Mouse (Mus musculus) embryonic facial prominence, embryonic 11.5 days (tissue): ENCODE results near the gene Ceacam19. TPM values are rescaled to one million over a fixed set of nuclear protein-coding genes. Genes with fewer than 3 reads are reported as not detected.
A peak's percentile ranks its signal among the peaks of the same experiment; 100 is the strongest.

ENCODE experiments used
- ATAC-seq: fragments of 200-750 bp; cut with Nextera tagmentation; replicated peaks from 2 replicates; pipeline ENCODE4 v1.8.0; 2017; ENCODE audit warnings: low read depth; ENCODE audit not compliant: insufficient number of reproducible peaks, low FRiP score, low TSS enrichment
- DNase-seq: peaks from one replicate; pipeline ENCODE4 v3.0.0-alpha.2; 2015; ENCODE audit warnings: low spot score
- H3K27ac ChIP-seq: fragments of 300-500 bp; sonication (generic); replicated peaks from 2 replicates; pipeline ENCODE4 v1.5.1; 2014; ENCODE audit warnings: mild to moderate bottlenecking, low read depth, low read length, control low read depth
- H3K27me3 ChIP-seq: fragments of 300-500 bp; sonication (generic); 2 replicates; pipeline ENCODE4 v1.6.1; 2014; ENCODE audit warnings: mild to moderate bottlenecking, low read length, moderate library complexity, mixed read lengths; ENCODE audit not compliant: control insufficient read depth, insufficient read depth
- H3K36me3 ChIP-seq: fragments of 300-500 bp; sonication (generic); replicated peaks from 2 replicates; pipeline ENCODE4 v1.6.1; 2014; ENCODE audit warnings: low read depth, mild to moderate bottlenecking, low read length, moderate library complexity, mixed read lengths; ENCODE audit not compliant: control insufficient read depth, insufficient read depth
- H3K4me1 ChIP-seq: fragments of 300-500 bp; sonication (generic); 2 replicates; pipeline ENCODE4 v1.6.1; 2014; ENCODE audit warnings: low read length, mixed read lengths; ENCODE audit not compliant: control insufficient read depth, insufficient read depth
- H3K4me2 ChIP-seq: fragments of 300-500 bp; sonication (generic); 2 replicates; pipeline ENCODE4 v1.6.1; 2014; ENCODE audit warnings: low read depth, mild to moderate bottlenecking, control low read depth, low read length, moderate library complexity
- H3K4me3 ChIP-seq: fragments of 300-500 bp; sonication (generic); 2 replicates; pipeline ENCODE4 v1.5.1; 2014; ENCODE audit warnings: low read depth, low read length, control low read depth
- H3K9ac ChIP-seq: fragments of 300-500 bp; sonication (generic); replicated peaks from 2 replicates; pipeline ENCODE4 v1.6.1; 2014; ENCODE audit warnings: mild to moderate bottlenecking, control low read depth, low read length
- H3K9me3 ChIP-seq: fragments of 300-500 bp; sonication (generic); replicated peaks from 2 replicates; pipeline ENCODE4 v1.6.1; 2016; ENCODE audit warnings: mild to moderate bottlenecking, low read length, inconsistent platforms, mixed read lengths; ENCODE audit not compliant: control insufficient read depth
- WGBS: fragments of 180-500 bp; shearing (Covaris S2); extraction: QIAGEN DNeasy Blood & Tissue Kit; methylation state at CpG from one replicate; pipeline ENCODE4 v1.1.7; 2014; 5-methylcytosine and 5-hydroxymethylcytosine counted together
- polyA plus RNA-seq: library from polyadenylated mRNA; unstranded; fragments of >200 nt; fragmentation: Nextera tagmentation; extraction: Ambion mirVana; gene quantifications from 2 replicates; pipeline ENCODE4 v1.2.1, GENCODE M21; 2014

Ceacam19 gene
- polyA plus RNA-seq, 1 experiment from 2014 or later = not detected

DNA sequence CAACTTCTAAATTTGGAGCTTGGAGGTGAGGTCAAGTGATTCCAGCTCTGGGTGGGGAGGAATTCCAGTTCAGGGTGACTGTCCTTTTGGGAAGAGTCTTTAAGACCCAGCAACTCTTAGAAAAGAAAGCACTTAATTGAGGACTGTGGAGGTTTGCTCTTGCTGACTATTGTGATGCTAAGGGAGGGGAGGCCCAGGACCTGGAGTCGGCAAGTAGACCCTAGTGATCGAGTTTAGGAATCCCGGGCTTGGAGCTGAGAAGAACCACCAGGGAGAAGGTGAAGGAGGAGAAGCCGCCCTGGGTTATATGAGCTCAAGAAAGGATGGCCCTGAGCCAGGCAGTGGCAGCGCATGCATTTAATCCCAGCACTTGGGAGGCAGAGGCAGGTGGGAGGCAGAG is 40.7 kb upstream of the Ceacam19 start:
- H3K4me1 ChIP-seq = no peaks in the 10 kb centered on the region
- no peak overlapping the region for H3K4me2 ChIP-seq
- H3K27ac ChIP-seq = no peak overlapping the region
- no peaks in the 10 kb centered on the region for H3K27me3 ChIP-seq
- H3K36me3 ChIP-seq = no peaks in the 10 kb centered on the region
- WGBS = 62% methylated on average over 5 of the region's 5 CpGs
- no peak for DNase-seq
- H3K9me3 ChIP-seq = no peaks in the 10 kb centered on the region
- no peak overlapping the region for H3K4me3 ChIP-seq
- H3K9ac ChIP-seq = no peak overlapping the region
- no peak for ATAC-seq

DNA sequence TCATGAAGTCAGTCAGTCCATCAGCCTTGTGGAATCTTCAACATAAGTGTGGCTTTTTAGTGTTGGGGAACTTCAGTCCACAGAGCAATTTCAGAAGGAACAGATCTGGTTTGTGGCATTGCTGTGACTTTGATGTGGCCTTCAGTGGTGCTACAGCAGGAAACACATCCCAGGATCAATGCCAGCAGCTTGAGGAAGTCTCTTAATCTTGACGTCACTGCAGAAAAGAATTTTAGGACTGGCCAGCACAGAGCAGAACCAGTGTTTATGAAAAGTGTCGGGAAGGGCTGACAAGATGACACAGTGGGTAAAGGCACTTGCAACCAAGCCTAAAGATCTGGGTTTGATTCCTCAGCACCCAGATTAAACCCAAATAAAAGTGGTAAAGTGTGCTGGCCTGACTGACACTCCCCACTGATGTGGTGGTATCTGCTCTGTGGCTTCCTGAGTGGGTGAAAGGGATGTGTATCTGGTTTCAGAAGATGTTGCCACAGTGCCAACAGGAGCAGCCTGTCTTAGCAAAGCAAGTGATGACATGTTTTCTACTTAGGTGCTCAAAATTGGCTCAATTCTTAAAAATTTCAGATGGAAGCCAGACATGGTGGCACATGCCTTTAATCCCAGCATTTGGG is 39.2 kb upstream of the Ceacam19 start:
- H3K27me3 ChIP-seq = no peaks in the 10 kb centered on the region

DNA sequence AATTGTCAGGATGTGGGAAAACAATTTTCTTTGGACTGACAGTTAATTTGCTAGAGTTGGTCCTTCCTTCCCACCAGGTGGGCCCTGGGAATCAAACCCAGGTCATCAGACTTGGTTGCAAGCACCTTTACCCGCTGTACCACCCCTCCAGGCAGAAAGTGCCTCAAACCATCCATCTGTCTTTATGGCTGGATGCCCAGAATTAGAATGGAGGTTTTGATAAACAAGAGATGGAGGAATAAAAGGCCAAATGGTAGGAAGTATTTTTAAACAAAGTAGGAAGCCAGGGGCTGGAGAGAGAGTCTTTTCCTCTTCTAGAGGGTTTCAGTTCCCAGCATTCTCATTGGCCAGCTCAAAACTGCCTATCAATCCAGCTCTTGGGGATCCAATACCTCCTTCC is 37.6 kb upstream of the Ceacam19 start:
- Histone ChIP-seq H3K4me3 (no peak overlapping the region), H3K4me2 (no peak overlapping the region), H3K27me3 (no peaks in the 10 kb centered on the region), H3K9me3 (no peaks in the 10 kb centered on the region), H3K27ac (no peak overlapping the region), H3K4me1 (no peaks in the 10 kb centered on the region), H3K9ac (no peak overlapping the region), H3K36me3 (no peaks in the 10 kb centered on the region)
- ATAC-seq (no peak), DNase-seq (no peak)
- 77% methylated on average over 1 of the region's 1 CpGs for WGBS

More for the DNA sequence above, 39.2 kb upstream of the Ceacam19 start:
- no peak overlapping the region for H3K4me3 ChIP-seq
- DNase-seq (no peak), ATAC-seq (no peak)
- H3K9ac ChIP-seq = no peak overlapping the region
- no peaks in the 10 kb centered on the region for H3K9me3 ChIP-seq
- no peak overlapping the region for H3K4me2 ChIP-seq
- no peak overlapping the region for H3K27ac ChIP-seq
- no peaks in the 10 kb centered on the region for H3K36me3 ChIP-seq
- 81% methylated on average over 2 of the region's 2 CpGs for WGBS
- no peaks in the 10 kb centered on the region for H3K4me1 ChIP-seq

DNA sequence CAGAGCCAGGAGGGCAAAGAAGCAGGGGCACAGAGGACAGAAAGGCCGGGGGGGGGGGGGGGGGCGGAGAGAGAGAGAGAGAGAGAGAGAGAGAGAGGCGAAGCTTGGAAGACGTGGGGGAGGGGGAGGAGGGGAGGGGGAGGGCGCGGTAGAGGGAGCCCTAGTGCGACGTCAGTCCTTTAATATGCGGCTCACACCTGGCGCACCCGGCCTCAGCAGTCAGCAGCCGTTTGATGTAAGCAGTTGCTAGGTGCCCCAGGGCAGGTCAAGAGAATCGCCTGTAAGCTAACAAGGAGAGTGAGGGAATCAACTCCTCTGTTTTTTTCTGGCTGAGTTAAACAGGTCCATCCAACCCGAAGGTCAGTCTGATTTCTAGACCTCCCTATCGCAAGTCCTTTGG is 36.0 kb upstream of the Ceacam19 start:
- H3K27ac ChIP-seq = no peak overlapping the region
- H3K9ac ChIP-seq = no peak overlapping the region
- H3K27me3 ChIP-seq = no peaks in the 10 kb centered on the region
- H3K4me2 ChIP-seq = no peak overlapping the region
- ATAC-seq (no peak), DNase-seq (no peak)
- WGBS = 9% methylated on average over 9 of the region's 15 CpGs
- no peak overlapping the region for H3K4me3 ChIP-seq
- H3K36me3 ChIP-seq = no peaks in the 10 kb centered on the region
- H3K9me3 ChIP-seq = no peaks in the 10 kb centered on the region
- H3K4me1 ChIP-seq = no peaks in the 10 kb centered on the region

DNA sequence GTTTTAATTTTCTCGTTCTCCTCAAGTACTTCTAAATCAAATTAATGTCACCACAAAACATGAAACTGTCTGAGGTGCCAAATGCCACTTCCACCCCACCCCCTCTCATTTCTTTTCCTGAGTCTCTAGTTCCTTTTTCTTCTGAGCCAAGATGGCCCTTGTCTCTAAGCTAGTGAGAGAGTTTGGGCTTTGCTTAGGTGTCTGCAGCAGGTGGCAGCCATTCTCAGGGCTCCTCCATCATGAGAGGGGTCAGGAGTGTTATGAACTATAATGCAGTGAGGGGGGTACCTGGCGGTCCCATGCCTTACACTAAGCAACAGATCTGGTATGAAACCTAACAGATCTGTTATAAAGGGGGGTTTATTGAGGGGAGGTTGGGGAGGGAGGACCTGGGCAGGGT is 35.6 kb upstream of the Ceacam19 start:
- Histone ChIP-seq H3K4me1 (no peaks in the 10 kb centered on the region), H3K4me2 (no peak overlapping the region), H3K9me3 (no peaks in the 10 kb centered on the region), H3K9ac (no peak overlapping the region), H3K27ac (no peak overlapping the region), H3K4me3 (no peak overlapping the region), H3K27me3 (no peaks in the 10 kb centered on the region), H3K36me3 (no peaks in the 10 kb centered on the region)
- no peak for ATAC-seq
- WGBS = 43% methylated on average over 2 of the region's 2 CpGs
- DNase-seq = no peak

DNA sequence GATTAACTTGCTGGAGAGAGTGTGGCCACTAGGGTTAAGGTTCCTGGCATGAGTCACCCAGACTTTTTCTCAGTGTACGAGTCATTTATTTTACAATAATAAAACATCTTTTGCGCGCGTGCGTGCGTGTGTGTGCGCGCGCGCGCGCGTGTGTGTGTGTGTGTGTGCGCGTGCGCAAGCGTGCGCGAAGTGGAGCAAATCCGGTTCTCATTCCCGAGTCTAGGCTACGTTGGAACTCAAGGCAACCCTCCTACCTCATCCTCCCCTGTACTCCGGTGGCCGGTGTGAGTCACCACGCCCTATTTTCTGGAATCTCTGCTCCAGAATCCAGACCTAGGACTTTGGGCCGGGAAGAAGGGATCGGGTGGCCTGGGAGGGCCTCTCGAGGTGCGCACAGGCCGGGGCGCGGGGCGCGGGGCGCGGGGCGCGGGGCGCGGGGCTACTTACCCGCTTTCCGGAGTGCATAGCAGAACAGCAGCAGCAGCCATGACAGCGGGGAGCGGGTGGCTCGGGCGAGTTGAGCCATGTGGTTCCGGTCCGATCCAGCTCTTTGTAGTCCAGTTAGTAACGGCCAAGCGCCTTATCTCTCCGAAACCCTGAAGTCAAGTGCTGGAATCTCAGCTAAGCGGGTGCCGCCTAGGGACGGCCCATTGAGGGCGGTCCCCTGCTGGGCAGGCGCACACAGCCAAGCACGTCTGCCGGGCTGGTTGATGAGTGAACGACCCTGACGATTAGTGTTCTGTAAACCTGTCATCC is 32.9 kb upstream of the Ceacam19 start, which contains the start of gene Pvr:
Gene Pvr, minus strand, starts transcription at position 655 of the 756 bp plus-strand sequence.
- peak within 1 kb of the TSS; percentile 77 for H3K4me3 ChIP-seq
- ATAC-seq (peak; percentile 87), DNase-seq (peak; percentile 80)
- peak within 1 kb of the TSS; percentile 81 for H3K9ac ChIP-seq
- H3K4me1 ChIP-seq = no peaks in the 10 kb centered on the region
- 0 out of 2 replicates have a peak, but pooled peaks cover 2% of the 10 kb centered on the region for H3K36me3 ChIP-seq
- no peak within 1 kb of the TSS for H3K27ac ChIP-seq
- no peaks in the 10 kb centered on the region for H3K27me3 ChIP-seq
- WGBS = under 1% methylated on average over 60 of the region's 60 CpGs
- H3K4me2 ChIP-seq = peak within 1 kb of the TSS; percentile 72
- no peaks in the 10 kb centered on the region for H3K9me3 ChIP-seq

DNA sequence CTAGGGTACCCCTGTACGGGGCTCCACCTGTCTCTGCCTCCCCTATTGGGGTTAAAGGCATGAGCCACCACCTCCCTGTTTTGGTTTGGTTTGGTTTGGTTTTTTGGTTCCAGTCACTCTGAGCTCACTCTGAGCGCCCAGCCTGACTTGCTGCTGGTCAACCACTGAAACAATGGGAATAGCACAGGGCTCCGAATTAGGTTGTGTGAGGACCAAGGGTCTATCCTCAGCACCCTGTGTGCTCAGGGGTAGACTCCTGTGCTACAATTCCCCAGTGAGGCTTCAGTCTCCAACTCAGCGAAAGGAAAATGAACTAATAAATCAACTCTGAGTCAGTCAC is 32.4 kb upstream of the Ceacam19 start:
- Histone ChIP-seq H3K27ac (no peak overlapping the region), H3K9ac (peak overlapping the region; percentile 81), H3K27me3 (no peaks in the 10 kb centered on the region), H3K9me3 (no peaks in the 10 kb centered on the region), H3K4me1 (no peaks in the 10 kb centered on the region), H3K4me3 (peak overlapping the region; percentile 77), H3K4me2 (peak overlapping the region; percentile 72), H3K36me3 (0 out of 2 replicates have a peak, but pooled peaks cover 2% of the 10 kb centered on the region)
- 31% methylated on average over 4 of the region's 4 CpGs for WGBS
- DNase-seq (no peak), ATAC-seq (peak; percentile 25)

DNA sequence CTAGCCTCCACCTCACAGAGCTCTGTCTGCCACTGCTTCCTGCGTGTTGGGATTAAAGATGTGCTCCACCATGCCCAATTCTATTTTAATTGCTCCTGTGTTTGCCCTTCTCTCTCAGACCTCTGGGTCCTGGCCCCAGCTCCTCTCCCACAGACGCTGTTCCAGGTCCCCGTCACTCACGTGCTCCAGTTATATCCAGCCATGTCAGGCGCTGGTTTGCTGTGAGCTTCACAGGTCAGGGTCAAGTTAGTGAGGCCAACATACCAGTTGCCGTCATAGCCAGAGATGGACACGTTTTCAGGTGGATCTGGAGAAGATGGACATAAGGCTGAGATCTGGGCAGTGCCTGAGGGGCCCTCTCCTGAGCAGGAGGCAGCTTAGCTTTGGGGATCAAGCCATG is 26.8 kb upstream of the Ceacam19 start:
- DNase-seq = no peak
- WGBS = 88% methylated on average over 7 of the region's 7 CpGs
- Histone ChIP-seq H3K4me1 (no peaks in the 10 kb centered on the region), H3K9ac (no peak overlapping the region), H3K9me3 (no peaks in the 10 kb centered on the region), H3K4me3 (no peak overlapping the region), H3K27me3 (no peaks in the 10 kb centered on the region), H3K4me2 (no peak overlapping the region), H3K36me3 (0 out of 2 replicates have a peak, but pooled peaks cover 2% of the 10 kb centered on the region), H3K27ac (no peak overlapping the region)
- no peak for ATAC-seq
